Mouse (Mus musculus) hindbrain, embryonic 12.5 days (tissue): Measurements from ENCODE around the gene Cux2. TPM values are rescaled to one million over a fixed set of nuclear protein-coding genes. Genes with fewer than 3 reads are reported as not detected.

Experiments used
- ATAC-seq: fragments of 200-750 bp; cut with Nextera tagmentation; 2 replicates; pipeline ENCODE4 v1.8.0; 2017; ENCODE audit warnings: moderate TSS enrichment; ENCODE audit not compliant: low FRiP score
- H3K27ac ChIP-seq: fragments of 300-500 bp; sonication (generic); 2 replicates; pipeline ENCODE4 v1.5.1; 2016; ENCODE audit warnings: mild to moderate bottlenecking
- H3K27me3 ChIP-seq: fragments of 300-500 bp; sonication (generic); 2 replicates; pipeline ENCODE4 v1.6.1; 2016; ENCODE audit warnings: mild to moderate bottlenecking
- H3K36me3 ChIP-seq: fragments of 300-500 bp; sonication (generic); 2 replicates; pipeline ENCODE4 v1.6.1; 2016; ENCODE audit warnings: mild to moderate bottlenecking
- H3K4me1 ChIP-seq: fragments of 300-500 bp; sonication (generic); 2 replicates; pipeline ENCODE4 v1.6.1; 2016
- H3K4me2 ChIP-seq: fragments of 300-500 bp; sonication (generic); replicated peaks from 2 replicates; pipeline ENCODE4 v1.6.1; 2016; ENCODE audit warnings: mild to moderate bottlenecking
- H3K4me3 ChIP-seq: fragments of 300-500 bp; sonication (generic); 2 replicates; pipeline ENCODE4 v1.5.1; 2016; ENCODE audit warnings: mild to moderate bottlenecking
- H3K9ac ChIP-seq: fragments of 300-500 bp; sonication (generic); 2 replicates; pipeline ENCODE4 v1.6.1; 2016; ENCODE audit warnings: mild to moderate bottlenecking, moderate library complexity
- H3K9me3 ChIP-seq: fragments of 300-500 bp; sonication (generic); replicated peaks from 2 replicates; pipeline ENCODE4 v1.6.1; 2016; ENCODE audit warnings: mild to moderate bottlenecking
- WGBS: fragments of 180-500 bp; shearing (Covaris S2); methylation state at CpG from one replicate; pipeline ENCODE4 v1.1.7; 2016; 5-methylcytosine and 5-hydroxymethylcytosine counted together
- polyA plus RNA-seq: library from polyadenylated mRNA; unstranded; fragments of >200 nt; fragmentation: Nextera tagmentation; extraction: Ambion mirVana; gene quantifications from 2 replicates; pipeline ENCODE4 v1.2.1, GENCODE M21; 2016

The Cux2 gene
- polyA plus RNA-seq, 1 experiment from 2014 or later, result 25.7 TPM

DNA sequence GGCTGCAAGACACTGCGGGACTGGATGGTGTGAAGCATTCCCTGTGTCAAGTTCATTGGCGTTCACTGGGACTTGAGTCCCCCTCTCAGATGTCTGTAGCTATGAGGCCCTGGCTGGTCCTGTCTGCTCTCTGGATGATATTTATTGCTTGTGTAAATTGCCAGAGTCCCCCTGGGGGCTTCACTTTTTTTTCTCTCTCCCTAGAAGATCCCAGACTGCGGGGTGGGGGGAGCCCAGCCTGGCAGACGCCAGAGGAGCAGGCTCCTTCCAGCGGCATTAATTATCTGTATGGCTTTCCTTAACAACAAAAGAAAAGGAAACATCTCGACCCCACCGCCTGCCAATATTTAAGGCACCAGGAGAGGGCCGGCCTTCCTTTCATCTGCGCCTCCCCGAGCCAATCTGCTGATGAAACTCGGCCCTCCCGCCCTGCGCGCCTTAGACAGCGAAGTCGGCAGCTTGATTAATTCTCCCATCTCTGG, 68.2 kb downstream of the Cux2 start:
- no peaks in the 10 kb centered on the region for H3K9me3 ChIP-seq
- peak overlapping the region; percentile 36 for H3K9ac ChIP-seq
- 11% methylated on average over 16 of the region's 16 CpGs for WGBS
- peak overlapping the region; percentile 91 for H3K27ac ChIP-seq
- peak overlapping the region; percentile 23 for H3K4me2 ChIP-seq
- H3K4me1 ChIP-seq, result peaks cover 16% of the 10 kb centered on the region
- H3K36me3 ChIP-seq, result no peaks in the 10 kb centered on the region
- no peak overlapping the region for H3K4me3 ChIP-seq
- H3K27me3 ChIP-seq, result peaks cover 4% of the 10 kb centered on the region; the same call in 1 of the 2 replicates
- ATAC-seq, result peak; percentile 76

DNA sequence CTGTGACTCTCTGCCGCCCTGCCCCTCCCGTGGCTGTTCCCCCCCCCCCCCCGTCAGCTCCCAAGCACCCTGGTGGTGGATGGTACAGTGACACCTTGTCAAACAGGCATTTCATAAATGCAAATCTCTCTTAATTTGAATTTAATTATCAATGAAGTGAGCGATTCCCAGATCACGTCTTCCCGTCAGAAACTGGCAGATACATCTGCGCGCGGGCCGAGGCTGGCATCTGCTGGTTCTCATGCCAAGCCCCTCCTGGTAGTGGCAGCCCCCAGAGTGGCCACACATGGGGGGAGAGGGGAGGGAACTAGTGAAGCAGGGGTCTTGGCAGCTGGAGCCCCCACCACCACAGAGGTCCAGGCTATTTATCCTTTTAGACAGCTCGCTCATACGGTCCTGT, 73.6 kb downstream of the Cux2 start:
- Histone ChIP-seq H3K27ac (no peak overlapping the region; the same call in 1 of the 2 replicates), H3K9me3 (no peaks in the 10 kb centered on the region), H3K4me3 (no peak overlapping the region), H3K36me3 (no peaks in the 10 kb centered on the region), H3K27me3 (peaks cover 7% of the 10 kb centered on the region; the same call in 1 of the 2 replicates), H3K4me1 (peaks cover 35% of the 10 kb centered on the region), H3K9ac (no peak overlapping the region), H3K4me2 (no peak overlapping the region)
- 82% methylated on average over 12 of the region's 12 CpGs for WGBS
- no peak for ATAC-seq

DNA sequence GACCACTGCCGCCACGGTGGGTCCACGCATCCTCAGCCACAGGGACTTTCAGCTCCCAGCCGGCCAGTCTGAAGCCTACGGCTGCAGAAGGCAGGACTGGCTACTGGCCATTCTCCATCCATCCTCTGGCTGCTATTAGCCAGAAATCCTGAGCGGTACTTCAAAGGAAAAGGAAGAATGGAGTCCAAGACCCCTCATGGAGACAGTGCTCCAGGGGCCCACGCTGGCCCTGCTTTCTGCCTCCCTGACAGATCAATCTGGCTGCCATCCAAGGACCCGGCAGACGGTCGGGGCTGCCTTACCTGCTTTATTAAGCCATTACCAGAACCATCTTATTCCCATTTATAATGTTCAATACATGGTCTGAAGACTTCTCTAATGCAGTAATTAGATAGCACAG, 76.4 kb downstream of the Cux2 start:
- WGBS, result 28% methylated on average over 10 of the region's 10 CpGs
- Histone ChIP-seq H3K27me3 (0 out of 2 replicates have a peak, but pooled peaks cover 3% of the 10 kb centered on the region), H3K27ac (peak overlapping the region; percentile 69), H3K4me1 (peaks cover 36% of the 10 kb centered on the region), H3K36me3 (no peaks in the 10 kb centered on the region), H3K4me2 (peak overlapping the region; percentile 18; the same call in 1 of the 2 replicates), H3K4me3 (no peak overlapping the region), H3K9ac (no peak overlapping the region), H3K9me3 (no peaks in the 10 kb centered on the region)
- ATAC-seq, result peak; percentile 11; the same call in 1 of the 2 replicates

GRCm38 (mm10) chr5:121972680-121973192, 77.2 kb downstream of the Cux2 start:
- Histone ChIP-seq H3K4me3 (no peak overlapping the region), H3K27ac (peak overlapping the region; percentile 69), H3K9ac (no peak overlapping the region), H3K4me2 (peak overlapping the region; percentile 18; the same call in 1 of the 2 replicates), H3K9me3 (no peaks in the 10 kb centered on the region), H3K36me3 (no peaks in the 10 kb centered on the region), H3K27me3 (0 out of 2 replicates have a peak, but pooled peaks cover 3% of the 10 kb centered on the region), H3K4me1 (peaks cover 44% of the 10 kb centered on the region)
- WGBS, result 22% methylated on average over 23 of the region's 23 CpGs
- peak; percentile 66 for ATAC-seq

GRCm38 (mm10) chr5:121968999-121969398, 80.9 kb downstream of the Cux2 start:
- Histone ChIP-seq H3K4me2 (no peak overlapping the region), H3K27ac (peak overlapping the region; percentile 76; the same call in 1 of the 2 replicates), H3K4me1 (peaks cover 62% of the 10 kb centered on the region), H3K36me3 (no peaks in the 10 kb centered on the region), H3K9me3 (no peaks in the 10 kb centered on the region), H3K9ac (no peak overlapping the region), H3K27me3 (no peaks in the 10 kb centered on the region), H3K4me3 (no peak overlapping the region)
- 71% methylated on average over 15 of the region's 15 CpGs for WGBS
- no peak for ATAC-seq

DNA sequence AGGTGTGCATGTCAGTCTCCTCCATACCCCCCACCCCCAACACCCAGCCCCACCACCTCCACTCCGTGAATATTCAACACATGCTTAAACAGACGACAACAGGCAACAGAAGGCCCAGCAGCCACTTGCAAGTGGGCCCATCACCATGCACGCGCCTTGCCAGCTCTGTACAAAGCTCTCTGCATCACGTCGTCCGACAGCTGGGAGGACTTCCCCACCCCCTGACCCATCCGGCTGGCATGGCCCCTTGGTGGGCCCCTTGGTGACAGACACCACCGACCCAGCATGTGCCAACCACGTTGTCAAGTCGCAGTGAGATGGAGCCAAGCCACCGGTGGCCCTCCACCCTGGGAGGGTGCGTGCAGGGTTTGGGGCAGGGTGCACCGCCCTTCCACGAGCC, 81.5 kb downstream of the Cux2 start:
- Histone ChIP-seq H3K9ac (no peak overlapping the region), H3K27ac (peak overlapping the region; percentile 76), H3K4me1 (peaks cover 56% of the 10 kb centered on the region), H3K27me3 (no peaks in the 10 kb centered on the region), H3K9me3 (no peaks in the 10 kb centered on the region), H3K4me3 (no peak overlapping the region), H3K4me2 (no peak overlapping the region), H3K36me3 (no peaks in the 10 kb centered on the region)
- ATAC-seq, result peak; percentile 44; the same call in 1 of the 2 replicates
- 58% methylated on average over 15 of the region's 15 CpGs for WGBS

GRCm38 (mm10) chr5:121967520-121967919, 82.4 kb downstream of the Cux2 start:
- Histone ChIP-seq H3K9ac (no peak overlapping the region), H3K9me3 (no peaks in the 10 kb centered on the region), H3K27me3 (no peaks in the 10 kb centered on the region), H3K4me2 (no peak overlapping the region), H3K27ac (no peak overlapping the region), H3K36me3 (no peaks in the 10 kb centered on the region), H3K4me3 (no peak overlapping the region), H3K4me1 (peaks cover 47% of the 10 kb centered on the region)
- no peak for ATAC-seq
- 81% methylated on average over 5 of the region's 5 CpGs for WGBS

- Histone ChIP-seq H3K36me3 (no peaks in the 10 kb centered on the region), H3K9ac (no peak overlapping the region), H3K4me2 (no peak overlapping the region), H3K4me1 (peaks cover 43% of the 10 kb centered on the region), H3K27ac (peak overlapping the region; percentile 44; the same call in 1 of the 2 replicates), H3K27me3 (no peaks in the 10 kb centered on the region), H3K9me3 (no peaks in the 10 kb centered on the region), H3K4me3 (no peak overlapping the region)
- no peak for ATAC-seq
- WGBS, result 35% methylated on average over 16 of the region's 16 CpGs
Measured at GRCm38 (mm10) chr5:121966940-121967339, 83.0 kb downstream of the Cux2 start.

- Histone ChIP-seq H3K27me3 (no peaks in the 10 kb centered on the region), H3K9ac (no peak overlapping the region), H3K4me3 (no peak overlapping the region), H3K27ac (no peak overlapping the region), H3K36me3 (no peaks in the 10 kb centered on the region), H3K9me3 (no peaks in the 10 kb centered on the region), H3K4me2 (no peak overlapping the region), H3K4me1 (peaks cover 61% of the 10 kb centered on the region)
- ATAC-seq, result no peak
- WGBS, result 88% methylated on average over 10 of the region's 10 CpGs
Measured at GRCm38 (mm10) chr5:121962974-121963373, 86.9 kb downstream of the Cux2 start.

- Histone ChIP-seq H3K27ac (no peak overlapping the region), H3K9me3 (no peaks in the 10 kb centered on the region), H3K27me3 (no peaks in the 10 kb centered on the region), H3K4me2 (no peak overlapping the region), H3K4me1 (peaks cover 65% of the 10 kb centered on the region), H3K4me3 (no peak overlapping the region), H3K9ac (no peak overlapping the region), H3K36me3 (no peaks in the 10 kb centered on the region)
- 92% methylated on average over 7 of the region's 7 CpGs for WGBS
- no peak for ATAC-seq
Measured at GRCm38 (mm10) chr5:121962359-121962758, 87.5 kb downstream of the Cux2 start.

GRCm38 (mm10) chr5:121961256-121961655, 88.6 kb downstream of the Cux2 start:
- H3K4me3 ChIP-seq, result no peak overlapping the region
- ATAC-seq, result no peak
- 80% methylated on average over 8 of the region's 8 CpGs for WGBS
- H3K27ac ChIP-seq, result no peak overlapping the region
- H3K4me2 ChIP-seq, result no peak overlapping the region
- no peaks in the 10 kb centered on the region for H3K9me3 ChIP-seq
- H3K4me1 ChIP-seq, result peaks cover 66% of the 10 kb centered on the region
- no peaks in the 10 kb centered on the region for H3K27me3 ChIP-seq
- no peaks in the 10 kb centered on the region for H3K36me3 ChIP-seq
- H3K9ac ChIP-seq, result no peak overlapping the region

- Histone ChIP-seq H3K4me3 (no peak overlapping the region), H3K4me2 (no peak overlapping the region), H3K27ac (no peak overlapping the region), H3K4me1 (peaks cover 56% of the 10 kb centered on the region), H3K9me3 (no peaks in the 10 kb centered on the region), H3K36me3 (no peaks in the 10 kb centered on the region), H3K9ac (no peak overlapping the region), H3K27me3 (no peaks in the 10 kb centered on the region)
- ATAC-seq, result no peak
- WGBS, result 64% methylated on average over 10 of the region's 10 CpGs
Measured at GRCm38 (mm10) chr5:121959688-121960087, 90.2 kb downstream of the Cux2 start.

GRCm38 (mm10) chr5:121958551-121958950, 91.4 kb downstream of the Cux2 start:
- Histone ChIP-seq H3K27ac (no peak overlapping the region), H3K4me1 (peaks cover 53% of the 10 kb centered on the region), H3K4me3 (no peak overlapping the region), H3K9ac (no peak overlapping the region), H3K4me2 (no peak overlapping the region), H3K9me3 (no peaks in the 10 kb centered on the region), H3K36me3 (no peaks in the 10 kb centered on the region), H3K27me3 (no peaks in the 10 kb centered on the region)
- ATAC-seq, result no peak
- WGBS, result 79% methylated on average over 9 of the region's 9 CpGs
